Mouse (Mus musculus) bone marrow, adult 2 months (tissue): ENCODE measurements around the gene Tmem94. TPM values are rescaled to one million over a fixed set of nuclear protein-coding genes. Genes with fewer than 3 reads are reported as not detected.

Source experiments
- H3K27ac ChIP-seq: fragments of 200-500 bp; 2 replicates; pipeline ENCODE4 v1.5.1; 2012; ENCODE audit warnings: low read depth, mild to moderate bottlenecking, control low read depth, inconsistent platforms, low read length; ENCODE audit not compliant: control insufficient read depth, poor library complexity, insufficient read depth
- H3K4me1 ChIP-seq: fragments of 200-500 bp; 2 replicates; pipeline ENCODE4 v1.6.1; 2011; ENCODE audit warnings: low read length; ENCODE audit not compliant: control insufficient read depth, insufficient read depth
- H3K4me3 ChIP-seq: fragments of 200-500 bp; replicated peaks from 2 replicates; pipeline ENCODE3; 2011; ENCODE audit warnings: mild to moderate bottlenecking, low read depth, low read length, control low read depth; ENCODE audit not compliant: control insufficient read depth
- CTCF ChIP-seq: fragments of 200-500 bp; IDR thresholded peaks from 2 replicates; pipeline ENCODE4 v1.5.1; 2011; ENCODE audit warnings: low read length, control low read depth; ENCODE audit not compliant: control insufficient read depth, insufficient read depth
- POLR2A ChIP-seq: fragments of 200-500 bp; IDR thresholded peaks from 2 replicates; pipeline ENCODE4 v1.6.1; 2011; ENCODE audit warnings: low read depth, mild to moderate bottlenecking, control low read depth, low read length, borderline replicate concordance; ENCODE audit not compliant: control insufficient read depth
- WGBS: fragments of 180-500 bp; shearing (Covaris S2); methylation state at CpG from one replicate; pipeline ENCODE4 v1.1.7; 2018; 5-methylcytosine and 5-hydroxymethylcytosine counted together
- polyA plus RNA-seq: library from polyadenylated mRNA; stranded (reverse); fragments of >200 nt; gene quantifications from 2 replicates; pipeline ENCODE4 v1.2.4, GENCODE M21; 2011; ENCODE audit warnings: low replicate concordance; ENCODE audit not compliant: missing spikeins, insufficient read depth, insufficient read length

The Tmem94 gene
- polyA plus RNA-seq, 1 experiment = 25.5 TPM

- Histone ChIP-seq H3K4me1 (no peaks in the 10 kb centered on the region), H3K27ac (no peak overlapping the region), H3K4me3 (no peak overlapping the region)
- WGBS = 92% methylated on average over 2 of the region's 2 CpGs
- TF ChIP-seq POLR2A (no peak), CTCF (no peak)
These were observed 80.6 kb downstream of the Tmem94 start for GRCm38 (mm10) chr11:115845819-115846218.

Other genes with a start within 250 kb of the Tmem94 start
- 188 and 202 TPM in 2 replicates for gene Sumo2, start 229.2 kb upstream of the Tmem94 start, polyA plus RNA-seq
- 111 and 163 TPM in 2 replicates for gene Nup85, start 201.0 kb upstream of the Tmem94 start, polyA plus RNA-seq
- gene Mrps7, start 161.5 kb upstream of the Tmem94 start, polyA plus RNA-seq = 19.3 and 26.7 TPM in 2 replicates
- 41.5 and 69.6 TPM in 2 replicates for gene Gga3, start 161.4 kb upstream of the Tmem94 start, polyA plus RNA-seq
- gene Mif4gd, start 152.5 kb upstream of the Tmem94 start, polyA plus RNA-seq = 65.8 and 86.0 TPM in 2 replicates
- gene Slc25a19, start 137.1 kb upstream of the Tmem94 start, polyA plus RNA-seq = 9.3 and 23.0 TPM in 2 replicates
- 35.9 and 53.6 TPM in 2 replicates for gene Grb2, start 56.8 kb upstream of the Tmem94 start, polyA plus RNA-seq
- gene Caskin2, start 48.2 kb downstream of the Tmem94 start, polyA plus RNA-seq = 4.2 and 6.7 TPM in 2 replicates
- 10.3 and 11.6 TPM in 2 replicates for gene Tsen54, start 49.3 kb downstream of the Tmem94 start, polyA plus RNA-seq
- 2.2 and 13.7 TPM in 2 replicates for gene Llgl2, start 58.6 kb downstream of the Tmem94 start, polyA plus RNA-seq
- 0.57 TPM in 1 of 2 replicates, not detected in the other for gene Myo15b, start 93.0 kb downstream of the Tmem94 start, polyA plus RNA-seq
- 44.8 and 74.9 TPM in 2 replicates for gene Smim5, start 134.5 kb downstream of the Tmem94 start, polyA plus RNA-seq
- gene Smim6, start 146.6 kb downstream of the Tmem94 start, polyA plus RNA-seq = 4.4 and 13.1 TPM in 2 replicates
- 12.8 and 21.7 TPM in 2 replicates for gene Sap30bp, start 167.8 kb downstream of the Tmem94 start, polyA plus RNA-seq
- gene Recql5, start 168.0 kb downstream of the Tmem94 start, polyA plus RNA-seq = 17.4 and 40.9 TPM in 2 replicates
- 0.47 and 1.7 TPM in 2 replicates for gene Itgb4, start 209.3 kb downstream of the Tmem94 start, polyA plus RNA-seq
- 16.7 and 27.0 TPM in 2 replicates for gene Galk1, start 247.3 kb downstream of the Tmem94 start, polyA plus RNA-seq